ENCODE assay signal across 15 mouse cellular contexts in genomic region chr1:162052138-162052537, GRCm38 (mm10).
DNase-seq lines count a peak whose midpoint lies in the region; ATAC-seq and TF ChIP-seq lines count a peak whose summit lies in the region.
"Had no signal": no experiment of that assay in that cellular context is flagged by ENCODE, and none has a peak within 500 bp of the region (broad histone marks: within the 10 kb centered on the region; RNA-seq: fewer than 3 reads in every experiment).

No protein-coding gene starts in this region.

- H3K36me3 ChIP-seq in hindbrain, embryonic 13.5 days: no peaks in the 10 kb centered on the region
- H3K36me3 ChIP-seq in hindbrain, embryonic 10.5 days: no peaks in the 10 kb centered on the region
- no peaks in the 10 kb centered on the region for H3K36me3 ChIP-seq in limb, embryonic 10.5 days
- no peaks in the 10 kb centered on the region for H3K36me3 ChIP-seq in neural tube, embryonic 15.5 days
- no peaks in the 10 kb centered on the region for H3K36me3 ChIP-seq in intestine, embryonic 15.5 days
- H3K36me3 ChIP-seq in liver, postnatal 0 days (replicated peaks; ENCODE audit: insufficient read depth, low read length): no peaks in the 10 kb centered on the region

- 70% methylated on average over 7 of the region's 7 CpGs for WGBS in hindbrain, embryonic 13.5 days
- 83% methylated on average over 7 of the region's 7 CpGs for WGBS in hindbrain, embryonic 10.5 days
- 56% methylated on average over 7 of the region's 7 CpGs for WGBS in limb, embryonic 10.5 days
- WGBS in neural tube, embryonic 15.5 days: 64% methylated on average over 7 of the region's 7 CpGs
- 81% methylated on average over 7 of the region's 7 CpGs for WGBS in intestine, embryonic 15.5 days
- 73% methylated on average over 7 of the region's 7 CpGs for WGBS in liver, postnatal 0 days (ENCODE audit: insufficient replicate concordance)

- no peak overlapping the region for H3K4me2 ChIP-seq in hindbrain, embryonic 13.5 days
- no peak overlapping the region for H3K4me2 ChIP-seq in neural tube, embryonic 15.5 days
- no peak overlapping the region for H3K4me2 ChIP-seq in intestine, embryonic 15.5 days (replicated peaks)
- H3K4me2 ChIP-seq in liver, postnatal 0 days (ENCODE audit: low read depth, low read length): no peak overlapping the region

- TF ChIP-seq POLR2A in embryonic fibroblast, embryonic 13.5 days (IDR thresholded peaks at IDR 0.05; ENCODE audit: low read depth, low read length): no peak

- TF ChIP-seq CTCF in embryonic fibroblast, embryonic 13.5 days (IDR thresholded peaks at IDR 0.05; ENCODE audit: borderline replicate concordance, insufficient read depth, low read length): no peak
- no peak for TF ChIP-seq CTCF in liver, postnatal 0 days (IDR thresholded peaks at IDR 0.05; ENCODE audit: low read depth)

- no peak overlapping the region for H3K4me3 ChIP-seq in hindbrain, embryonic 13.5 days
- H3K4me3 ChIP-seq in hindbrain, embryonic 10.5 days: no peak overlapping the region
- H3K4me3 ChIP-seq in embryonic fibroblast, embryonic 13.5 days (ENCODE audit: insufficient read depth, low read length): no peak overlapping the region
- no peak overlapping the region for H3K4me3 ChIP-seq in limb, embryonic 10.5 days
- H3K4me3 ChIP-seq in neural tube, embryonic 15.5 days (replicated peaks): no peak overlapping the region
- H3K4me3 ChIP-seq in intestine, embryonic 15.5 days (replicated peaks): no peak overlapping the region
- no peak overlapping the region for H3K4me3 ChIP-seq in liver, postnatal 0 days (ENCODE audit: low read depth, low read length)

- DNase-seq in hindbrain, embryonic 10.5 days (ENCODE audit: low spot score): no peak
- DNase-seq in limb, embryonic 10.5 days (ENCODE audit: low spot score): no peak
- no peak for DNase-seq in MN1 (ENCODE audit: low spot score)
- DNase-seq in liver, postnatal 0 days: no peak
- DNase-seq: B cell, adult 2 months; cerebellum, adult 11-12 months; gastrocnemius, postnatal 36 days; kidney, postnatal 14 days; lung, postnatal 10 days; spleen, adult 18-20 months had no signal

- H3K27me3 ChIP-seq in hindbrain, embryonic 13.5 days: no peaks in the 10 kb centered on the region
- H3K27me3 ChIP-seq in hindbrain, embryonic 10.5 days (ENCODE audit: insufficient read depth, poor library complexity, severe bottlenecking): no peaks in the 10 kb centered on the region
- no peaks in the 10 kb centered on the region for H3K27me3 ChIP-seq in limb, embryonic 10.5 days (ENCODE audit: low read depth, poor library complexity, severe bottlenecking)
- H3K27me3 ChIP-seq in neural tube, embryonic 15.5 days (replicated peaks): no peaks in the 10 kb centered on the region
- H3K27me3 ChIP-seq in intestine, embryonic 15.5 days (replicated peaks): no peaks in the 10 kb centered on the region
- no peaks in the 10 kb centered on the region for H3K27me3 ChIP-seq in liver, postnatal 0 days (ENCODE audit: insufficient read depth, low read length)

- no peaks in the 10 kb centered on the region for H3K9me3 ChIP-seq in hindbrain, embryonic 13.5 days
- H3K9me3 ChIP-seq in hindbrain, embryonic 10.5 days: no peaks in the 10 kb centered on the region
- H3K9me3 ChIP-seq in limb, embryonic 10.5 days (replicated peaks): no peaks in the 10 kb centered on the region
- no peaks in the 10 kb centered on the region for H3K9me3 ChIP-seq in neural tube, embryonic 15.5 days (replicated peaks)
- H3K9me3 ChIP-seq in intestine, embryonic 15.5 days: no peaks in the 10 kb centered on the region
- H3K9me3 ChIP-seq in liver, postnatal 0 days (ENCODE audit: low read length): no peaks in the 10 kb centered on the region

- no peak overlapping the region for H3K9ac ChIP-seq in hindbrain, embryonic 13.5 days
- H3K9ac ChIP-seq in neural tube, embryonic 15.5 days (replicated peaks): no peak overlapping the region
- no peak overlapping the region for H3K9ac ChIP-seq in intestine, embryonic 15.5 days
- no peak overlapping the region for H3K9ac ChIP-seq in liver, postnatal 0 days (replicated peaks)

- no peak for TF ChIP-seq EP300 in liver, postnatal 0 days (IDR thresholded peaks at IDR 0.05; ENCODE audit: low read depth)

- peaks cover 18% of the 10 kb centered on the region for H3K4me1 ChIP-seq in hindbrain, embryonic 13.5 days (replicated peaks)
- peaks cover 17% of the 10 kb centered on the region for H3K4me1 ChIP-seq in hindbrain, embryonic 10.5 days (replicated peaks)
- H3K4me1 ChIP-seq in embryonic fibroblast, embryonic 13.5 days (ENCODE audit: control insufficient read depth, insufficient read depth, low read length): peaks cover 7% of the 10 kb centered on the region
- peaks cover 40% of the 10 kb centered on the region for H3K4me1 ChIP-seq in limb, embryonic 10.5 days
- H3K4me1 ChIP-seq in neural tube, embryonic 15.5 days: peaks cover 18% of the 10 kb centered on the region
- no peaks in the 10 kb centered on the region for H3K4me1 ChIP-seq in intestine, embryonic 15.5 days (replicated peaks)
- no peaks in the 10 kb centered on the region for H3K4me1 ChIP-seq in liver, postnatal 0 days (ENCODE audit: insufficient read depth)

- ATAC-seq in hindbrain, embryonic 13.5 days (ENCODE audit: low FRiP score): peak; percentile 68; the same call in 1 of the 2 replicates
- peak; percentile 26; the same call in 1 of the 2 replicates for ATAC-seq in neural tube, embryonic 15.5 days (ENCODE audit: low FRiP score)
- ATAC-seq in intestine, embryonic 15.5 days: no peak
- no peak for ATAC-seq in liver, postnatal 0 days
- ATAC-seq: intestine, embryonic 16.5 days had no signal

- peak overlapping the region; percentile 58 for H3K27ac ChIP-seq in hindbrain, embryonic 13.5 days
- no peak overlapping the region for H3K27ac ChIP-seq in hindbrain, embryonic 10.5 days
- H3K27ac ChIP-seq in embryonic fibroblast, embryonic 13.5 days (ENCODE audit: insufficient read depth, low read length): peak overlapping the region; percentile 98
- H3K27ac ChIP-seq in limb, embryonic 10.5 days: peak overlapping the region; percentile 86
- H3K27ac ChIP-seq in neural tube, embryonic 15.5 days (replicated peaks): 0 out of 2 replicates have a peak overlapping the region, but pooled peaks have one; percentile 33
- H3K27ac ChIP-seq in intestine, embryonic 15.5 days: no peak overlapping the region
- H3K27ac ChIP-seq in liver, postnatal 0 days (ENCODE audit: low read depth): no peak overlapping the region

Comparison
In these comparisons a context has a peak if more than half of its experiments do, and no peak if none do; other contexts are left out.
1. H3K27ac ChIP-seq: peak in hindbrain, embryonic 13.5 days (single experiment), embryonic fibroblast, embryonic 13.5 days (single experiment), limb, embryonic 10.5 days (single experiment) and neural tube, embryonic 15.5 days (single experiment); none in hindbrain, embryonic 10.5 days (single experiment), intestine, embryonic 15.5 days (single experiment) and liver, postnatal 0 days (single experiment).
2. ATAC-seq: peak in hindbrain, embryonic 13.5 days (single experiment) and neural tube, embryonic 15.5 days (single experiment); none in intestine, embryonic 15.5 days (single experiment) and liver, postnatal 0 days (single experiment).